Mouse (Mus musculus): ENCODE results near the gene Gprin2.

GRCm38 (mm10) chr14:34225986-34226385 lies 24.5 kb upstream of the Gprin2 start:
- TF ChIP-seq POLR2A (IDR thresholded peaks at IDR 0.05; ENCODE audit: low read depth, low read length) (no peak), CTCF (IDR thresholded peaks at IDR 0.05; ENCODE audit: borderline replicate concordance, insufficient read depth, low read length) (no peak)
